Mouse (Mus musculus) CH12.LX (cell line): ENCODE data around the gene Tlnrd1. TPM values are rescaled to one million over a fixed set of nuclear protein-coding genes. Genes with fewer than 3 reads are reported as not detected.

Experiments used
- DNase-seq: peaks from one replicate; pipeline ENCODE4 v3.0.0-alpha.2; 2013; ENCODE audit errors: extremely low read depth
- H3K27ac ChIP-seq: 2 replicates; pipeline ENCODE4 v1.5.1; 2012; ENCODE audit warnings: low read depth, mild to moderate bottlenecking, control low read depth, moderate library complexity; ENCODE audit not compliant: insufficient read depth
- H3K27me3 ChIP-seq: replicated peaks from 2 replicates; pipeline ENCODE3; 2012; ENCODE audit warnings: inconsistent platforms
- H3K36me3 ChIP-seq, 2 experiments: replicated peaks in 1 of 2; 2 replicates each; pipeline versions ENCODE3 to v1.6.1; 2012; ENCODE audit warnings: inconsistent platforms in 1 of 2, low read length in 1 of 2, mild to moderate bottlenecking in 1 of 2, mixed read lengths in 1 of 2, moderate library complexity in 1 of 2; ENCODE audit not compliant: control insufficient read depth in 1 of 2, insufficient read depth in 1 of 2
- H3K4me1 ChIP-seq, 2 experiments: 2 replicates each; pipeline ENCODE4 v1.6.1; 2012; ENCODE audit warnings: inconsistent platforms in 1 of 2, moderate library complexity in 1 of 2; ENCODE audit not compliant: insufficient read depth in 2 of 2, control insufficient read depth in 1 of 2
- H3K4me2 ChIP-seq: 2 replicates; pipeline ENCODE4 v1.6.1; 2012; ENCODE audit warnings: low read depth, mild to moderate bottlenecking, control low read depth; ENCODE audit not compliant: poor library complexity, insufficient read depth, severe bottlenecking
- H3K4me3 ChIP-seq, 3 experiments: fragments of 150-350 bp in 1 of 3; sonication (generic) in 1 of 3; replicated peaks in 1 of 3; 2 replicates each; pipeline versions ENCODE3 to v1.5.1; 2011 to 2012; ENCODE audit warnings: low read depth in 2 of 3, low read length in 2 of 3, mild to moderate bottlenecking in 2 of 3, moderate library complexity in 2 of 3, control low read depth in 1 of 3, improper control_type of control experiment in 1 of 3, inconsistent platforms in 1 of 3, mixed read lengths in 1 of 3; ENCODE audit not compliant: poor library complexity in 1 of 3
- H3K79me2 ChIP-seq: replicated peaks from 2 replicates; pipeline ENCODE4 v1.6.1; 2012; ENCODE audit warnings: mild to moderate bottlenecking, moderate library complexity; ENCODE audit not compliant: control insufficient read depth, poor library complexity, insufficient read depth, severe bottlenecking; ENCODE audit errors: extremely low read depth
- H3K9ac ChIP-seq: 2 replicates; pipeline ENCODE4 v1.6.1; 2012; ENCODE audit warnings: low read depth, mild to moderate bottlenecking, control low read depth, moderate library complexity; ENCODE audit not compliant: insufficient read depth
- H3K9me3 ChIP-seq: replicated peaks from 2 replicates; pipeline ENCODE3; 2012; ENCODE audit warnings: low read length, inconsistent platforms, mixed read lengths
- BHLHE40 ChIP-seq: IDR thresholded peaks from 2 replicates; pipeline ENCODE4 v1.6.1; 2011; ENCODE audit warnings: mild to moderate bottlenecking, low read depth, low read length, improper control_type of control experiment
- HCFC1 ChIP-seq: IDR thresholded peaks from 2 replicates; pipeline ENCODE4 v1.6.1; 2012; ENCODE audit warnings: low read depth, mild to moderate bottlenecking, inconsistent platforms, low read length, improper control_type of control experiment
- JUND ChIP-seq: conservative IDR thresholded peaks from 2 replicates; pipeline ENCODE4 v1.6.1; 2011; ENCODE audit warnings: low read depth, low read length, improper control_type of control experiment
- KAT2A ChIP-seq: IDR thresholded peaks from 2 replicates; pipeline ENCODE4 v1.6.1; 2012; ENCODE audit warnings: low read length, improper control_type of control experiment, inconsistent platforms; ENCODE audit not compliant: insufficient replicate concordance
- MEF2A ChIP-seq: IDR thresholded peaks from 2 replicates; pipeline ENCODE4 v1.6.1; 2014; ENCODE audit warnings: low read depth, mild to moderate bottlenecking, inconsistent platforms, low read length, improper control_type of control experiment, borderline replicate concordance
- MYC ChIP-seq: IDR thresholded peaks from 2 replicates; pipeline ENCODE4 v1.6.1; 2011; ENCODE audit warnings: low read depth, mild to moderate bottlenecking, improper control_type of control experiment, low read length
- RAD21 ChIP-seq: IDR thresholded peaks from 2 replicates; pipeline ENCODE4 v1.6.1; 2011; ENCODE audit warnings: low read depth, mild to moderate bottlenecking, low read length, improper control_type of control experiment, moderate library complexity
- SIN3A ChIP-seq: IDR thresholded peaks from 2 replicates; pipeline ENCODE4 v1.6.1; 2012; ENCODE audit warnings: low read length, improper control_type of control experiment, inconsistent platforms
- TCF12 ChIP-seq: IDR thresholded peaks from 2 replicates; pipeline ENCODE4 v1.6.1; 2014; ENCODE audit warnings: low read depth, mild to moderate bottlenecking, inconsistent platforms, low read length, improper control_type of control experiment
- dilution Hi-C: fragments of 300-500 bp; cut with MboI; formaldehyde crosslinking; loops from 2 replicates; pipeline ENCODE4 v1.14.3; 2020; ENCODE audit warnings: low sequenced_read_pairs; ENCODE audit not compliant: extremely low pct_unique_long_range_greater_than_20kb, extremely low pct_ligation_motif_present
- in situ Hi-C: fragments of 300-500 bp; cut with MboI; formaldehyde crosslinking; loops from 3 replicates; pipeline ENCODE4 v1.14.3; 2019; ENCODE audit warnings: low sequenced_read_pairs, low pct_ligation_motif_present, low pct_unique_long_range_greater_than_20kb, mixed read lengths
- polyA plus RNA-seq: library from polyadenylated mRNA; unstranded; fragments of >175 nt; gene quantifications from 2 replicates; pipeline ENCODE4 v1.2.1, GENCODE M21; 2012; ENCODE audit warnings: low read depth; ENCODE audit not compliant: insufficient read length
- total RNA-seq, 2 experiments: library from RNA; depleted of rRNA; stranded (reverse); fragments of 300-350 nt in 1 of 2; fragments of >200 nt in 1 of 2; gene quantifications; 2 replicates each; pipeline ENCODE4 v1.2.3; 2012 to 2014

Gene Tlnrd1
- total and polyA plus RNA-seq, 3 experiments = 5.5 to 15.6 (median 10.6) TPM

DNA sequence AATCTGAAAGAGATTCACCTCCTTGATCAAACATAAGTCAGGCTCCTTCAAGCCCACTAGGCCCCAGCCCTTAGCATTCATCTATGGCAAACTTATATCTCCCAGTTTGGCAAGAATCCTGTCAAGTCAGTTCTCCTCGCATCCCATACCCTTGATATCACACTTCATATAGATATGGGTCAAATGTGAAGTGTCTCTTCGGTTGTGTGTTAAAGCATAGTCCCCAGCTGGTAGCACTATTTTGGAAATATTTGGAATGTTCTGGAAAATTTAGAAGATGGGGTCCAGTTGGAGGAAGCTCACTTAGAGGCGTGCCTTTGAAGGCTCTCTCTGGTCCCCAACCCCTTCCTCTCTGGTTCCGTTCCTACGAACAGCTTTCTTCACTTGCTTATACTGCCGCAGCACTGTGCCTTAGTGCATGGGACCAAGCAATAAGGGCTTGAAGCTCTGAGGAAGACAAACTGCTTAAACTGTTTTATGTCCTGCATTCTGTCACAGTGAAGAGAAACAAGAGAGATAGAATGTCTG lies 29.4 kb upstream of the Tlnrd1 start:
- in situ Hi-C loops = loop anchor here (10.0 kb wide), 1 partner anchor 171 kb away; the partner anchor contains the start of gene Cemip
- Histone ChIP-seq H3K9ac (no peak overlapping the region), H3K79me2 (no peaks in the 10 kb centered on the region), H3K36me3 (no peaks in the 10 kb centered on the region), H3K27ac (no peak overlapping the region), H3K4me2 (no peak overlapping the region)
- TF ChIP-seq KAT2A = no peak
- TF ChIP-seq, all 38 proteins: peak for 0
- Histone ChIP-seq H3K27me3 (no peaks in the 10 kb centered on the region), H3K9me3 (no peaks in the 10 kb centered on the region), H3K4me1 (peaks cover 0 to 10% of the 10 kb centered on the region in 2 experiments; a peak in 2 of 4 replicates), H3K4me3 (no peak overlapping the region)
- dilution Hi-C loops = no loop called here
- no peak for DNase-seq

GRCm38 (mm10) chr7:83911909-83912308 lies 27.8 kb upstream of the Tlnrd1 start:
- TF ChIP-seq JUND (no peak), HCFC1 (no peak), BHLHE40 (no peak), MYC (no peak), RAD21 (no peak), SIN3A (no peak)
- H3K4me3 ChIP-seq = no peak overlapping the region
- H3K27ac ChIP-seq = no peak overlapping the region
- H3K27me3 ChIP-seq = no peaks in the 10 kb centered on the region
- in situ Hi-C loops (loop anchor here (10.0 kb wide), 1 partner anchor 173 kb away; the partner anchor contains the start of gene Cemip), dilution Hi-C loops (no loop called here)
- H3K4me2 ChIP-seq = no peak overlapping the region
- H3K79me2 ChIP-seq = no peaks in the 10 kb centered on the region
- peaks cover 0 to 10% of the 10 kb centered on the region in 2 experiments; a peak in 2 of 4 replicates for H3K4me1 ChIP-seq
- no peaks in the 10 kb centered on the region for H3K9me3 ChIP-seq
- peak; percentile 17 for DNase-seq
- H3K9ac ChIP-seq = no peak overlapping the region
- no peaks in the 10 kb centered on the region for H3K36me3 ChIP-seq

DNA sequence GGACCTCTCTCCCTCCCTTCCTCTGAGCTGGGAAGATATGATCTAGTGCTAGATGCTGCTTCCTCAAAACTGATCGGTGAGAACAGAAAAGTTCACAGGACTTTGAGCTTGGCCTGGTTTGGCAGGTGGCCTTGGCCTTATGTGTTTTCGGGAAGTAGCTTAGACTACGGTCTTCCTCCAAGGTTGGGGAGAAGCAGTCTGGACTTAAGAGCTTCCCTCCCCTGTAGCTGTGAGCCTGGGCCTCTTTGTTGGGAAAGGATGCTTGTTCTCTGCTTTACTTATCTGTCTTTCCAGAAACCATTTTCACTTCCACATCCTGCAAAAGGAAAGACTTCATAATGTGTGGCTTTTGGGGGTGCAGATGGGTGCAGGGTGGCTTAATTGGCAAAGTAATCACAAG lies 20.7 kb upstream of the Tlnrd1 start:
- Histone ChIP-seq H3K36me3 (peaks cover 4 to 19% of the 10 kb centered on the region in 2 experiments), H3K79me2 (no peaks in the 10 kb centered on the region), H3K9me3 (no peaks in the 10 kb centered on the region), H3K4me2 (no peak overlapping the region), H3K4me1 (peaks cover 0 to 5% of the 10 kb centered on the region in 2 experiments; a peak in 1 of 4 replicates), H3K27me3 (no peaks in the 10 kb centered on the region), H3K4me3 (no peak overlapping the region), H3K9ac (no peak overlapping the region), H3K27ac (no peak overlapping the region)
- DNase-seq = no peak
- TF ChIP-seq MYC (no peak), TCF12 (no peak), MEF2A (no peak)
- dilution Hi-C loops (no loop called here), in situ Hi-C loops (no loop called here)
